Mouse (Mus musculus) midbrain, embryonic 16.5 days (tissue): ENCODE measurements at regions not wholly inside any gene's neighbourhood (a gene's known extent, or its start where the extent isn't known, plus 50 kb on each side); places are given as distances from the start of the nearest gene placed in this dataset.
A peak's percentile ranks its signal among the peaks of the same experiment; 100 is the strongest.

Experiments used
- ATAC-seq: fragments of 200-750 bp; cut with Nextera tagmentation; 2 replicates; pipeline ENCODE4 v1.8.0; 2017; ENCODE audit warnings: moderate TSS enrichment
- H3K27ac ChIP-seq: fragments of 300-500 bp; sonication (generic); 2 replicates; pipeline ENCODE4 v1.5.1; 2014; ENCODE audit warnings: mild to moderate bottlenecking, low read length, mixed read lengths
- H3K27me3 ChIP-seq: fragments of 300-500 bp; sonication (generic); 2 replicates; pipeline ENCODE4 v1.6.1; 2014; ENCODE audit warnings: low read depth, low read length, mixed read lengths; ENCODE audit not compliant: control insufficient read depth, insufficient read depth
- H3K36me3 ChIP-seq: fragments of 300-500 bp; sonication (generic); 2 replicates; pipeline ENCODE4 v1.6.1; 2014; ENCODE audit warnings: mild to moderate bottlenecking, low read length, moderate library complexity, mixed read lengths; ENCODE audit not compliant: control insufficient read depth, insufficient read depth
- H3K4me1 ChIP-seq: fragments of 300-500 bp; sonication (generic); 2 replicates; pipeline ENCODE4 v1.6.1; 2014; ENCODE audit warnings: mild to moderate bottlenecking, low read length, mixed read lengths; ENCODE audit not compliant: control insufficient read depth, insufficient read depth
- H3K4me2 ChIP-seq: fragments of 300-500 bp; sonication (generic); 2 replicates; pipeline ENCODE4 v1.6.1; 2014; ENCODE audit warnings: mild to moderate bottlenecking, low read length, mixed read lengths
- H3K4me3 ChIP-seq: fragments of 300-500 bp; sonication (generic); 2 replicates; pipeline ENCODE4 v1.5.1; 2014; ENCODE audit warnings: low read depth, mild to moderate bottlenecking, low read length, moderate library complexity, mixed read lengths
- H3K9ac ChIP-seq: fragments of 300-500 bp; sonication (generic); 2 replicates; pipeline ENCODE4 v1.6.1; 2014; ENCODE audit warnings: low read depth, low read length, mixed read lengths
- H3K9me3 ChIP-seq: fragments of 300-500 bp; sonication (generic); replicated peaks from 2 replicates; pipeline ENCODE4 v1.6.1; 2014; ENCODE audit warnings: mild to moderate bottlenecking, low read length, mixed read lengths; ENCODE audit not compliant: control insufficient read depth, poor library complexity, severe bottlenecking
- WGBS: fragments of 180-500 bp; shearing (Covaris S2); extraction: QIAGEN DNeasy Blood & Tissue Kit; methylation state at CpG from one replicate; pipeline ENCODE4 v1.1.7; 2014; 5-methylcytosine and 5-hydroxymethylcytosine counted together

DNA sequence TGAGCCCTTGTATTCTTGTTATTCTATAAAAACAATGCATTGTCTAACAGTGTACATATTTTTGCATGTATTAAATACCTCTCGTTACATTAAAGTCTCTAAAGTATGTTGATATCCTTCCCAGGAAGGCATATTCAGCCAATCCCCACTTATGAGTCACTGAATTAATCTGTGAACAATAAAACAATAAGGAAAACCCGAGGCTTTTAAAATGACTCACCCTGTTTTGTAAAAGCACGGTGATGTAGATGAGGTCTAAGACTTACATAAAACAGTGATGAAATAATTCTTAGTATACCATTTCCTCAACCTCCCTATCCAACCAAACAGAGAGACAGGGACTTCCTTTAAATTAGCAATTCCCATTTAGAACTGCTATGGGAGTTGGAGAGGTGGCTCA is 95.8 kb downstream of the Asb7 start:
- no peak overlapping the region for H3K4me3 ChIP-seq
- no peaks in the 10 kb centered on the region for H3K9me3 ChIP-seq
- no peaks in the 10 kb centered on the region for H3K36me3 ChIP-seq
- no peaks in the 10 kb centered on the region for H3K27me3 ChIP-seq
- no peak overlapping the region for H3K9ac ChIP-seq
- H3K4me1 ChIP-seq, result no peaks in the 10 kb centered on the region
- no peak overlapping the region for H3K27ac ChIP-seq
- ATAC-seq, result no peak
- H3K4me2 ChIP-seq, result no peak overlapping the region
- whole genome bisulfite sequencing, result 79% methylated on average over 3 of the region's 3 CpGs

DNA sequence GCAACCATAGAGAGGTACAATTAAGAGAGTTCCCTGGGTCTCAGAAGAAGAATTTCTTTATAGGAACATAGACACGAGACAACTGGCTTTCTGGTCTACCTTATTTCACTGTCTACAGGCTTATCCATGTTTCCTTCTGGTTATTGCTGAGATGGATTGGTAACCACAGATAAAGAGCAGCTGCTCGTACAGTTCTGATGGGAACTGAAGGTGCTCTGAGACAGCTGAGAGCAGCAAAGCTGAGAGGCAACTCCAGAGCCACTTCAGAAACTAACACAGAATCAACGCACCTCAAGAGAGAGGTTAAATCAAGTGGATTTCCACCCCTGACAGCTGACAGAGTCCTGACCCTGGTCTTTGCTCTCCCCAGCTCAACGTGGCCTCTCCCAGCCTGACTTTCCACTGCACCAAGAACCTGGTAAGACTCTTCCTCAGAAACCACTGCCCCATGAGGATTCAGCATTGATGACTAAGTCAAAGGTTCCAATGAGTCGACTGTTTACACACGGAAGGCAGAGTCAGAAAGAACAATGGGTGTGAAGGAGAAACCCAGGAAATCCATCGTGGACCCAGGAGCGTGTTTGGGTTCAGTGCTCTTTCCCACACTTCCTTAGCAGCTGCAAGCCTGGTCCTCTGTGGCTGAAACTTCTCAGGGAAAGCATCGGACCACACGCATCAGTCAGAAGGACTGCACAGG is 97.7 kb downstream of the Asb7 start:
- Histone ChIP-seq H3K4me2 (no peak overlapping the region), H3K9me3 (no peaks in the 10 kb centered on the region), H3K9ac (no peak overlapping the region), H3K27me3 (no peaks in the 10 kb centered on the region), H3K4me3 (no peak overlapping the region), H3K27ac (no peak overlapping the region), H3K4me1 (no peaks in the 10 kb centered on the region), H3K36me3 (no peaks in the 10 kb centered on the region)
- 88% methylated on average over 10 of the region's 10 CpGs for WGBS
- no peak for ATAC-seq

DNA sequence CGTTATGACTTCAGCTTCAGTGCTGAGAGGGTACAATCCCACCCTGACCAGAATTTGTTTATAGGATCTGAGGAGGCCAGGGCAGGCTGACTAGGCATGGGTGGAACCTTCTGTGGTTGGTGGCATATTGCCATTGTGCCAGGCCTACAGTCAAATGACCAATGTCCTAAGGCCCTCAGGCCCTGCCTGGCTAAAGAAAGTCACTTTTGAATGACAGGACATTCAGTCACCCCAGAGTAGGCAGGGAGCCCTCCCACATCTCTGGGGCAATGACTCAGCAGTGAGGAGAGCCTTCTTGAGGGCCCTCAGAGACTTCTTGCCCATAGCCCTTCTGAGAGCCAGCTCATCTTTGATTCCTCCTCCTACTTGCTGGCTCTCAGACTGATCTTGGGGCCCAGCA is 102.9 kb downstream of the Asb7 start:
- Histone ChIP-seq H3K27ac (no peak overlapping the region), H3K4me3 (no peak overlapping the region), H3K9ac (no peak overlapping the region), H3K36me3 (no peaks in the 10 kb centered on the region), H3K27me3 (no peaks in the 10 kb centered on the region), H3K9me3 (no peaks in the 10 kb centered on the region), H3K4me2 (no peak overlapping the region), H3K4me1 (no peaks in the 10 kb centered on the region)
- no peak for ATAC-seq
- 83% methylated on average over 1 of the region's 1 CpGs for WGBS

DNA sequence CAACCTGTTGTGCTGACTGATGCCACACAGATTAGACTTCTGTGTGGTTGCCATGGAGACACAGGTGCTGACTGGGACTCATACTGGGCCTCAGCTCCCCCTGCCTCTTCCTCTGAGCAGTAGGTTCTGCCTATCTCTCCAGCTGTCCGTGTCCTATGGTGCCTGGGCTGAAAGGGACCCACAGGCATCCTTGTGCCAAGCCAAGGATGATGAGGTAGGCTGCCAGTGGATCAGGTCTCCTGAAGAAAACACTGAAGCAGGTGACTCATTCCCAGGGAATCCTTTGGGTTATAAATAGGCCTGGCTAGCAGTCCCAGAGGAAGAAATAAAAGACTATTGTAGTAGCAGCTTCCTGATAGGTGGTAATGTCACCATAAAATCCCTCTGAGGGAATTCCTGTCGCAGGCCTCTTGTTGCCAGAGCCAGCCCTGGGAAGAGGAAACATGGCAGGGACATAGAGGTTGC is 108.7 kb downstream of the Asb7 start:
- 0 out of 2 replicates have a peak, but pooled peaks cover 2% of the 10 kb centered on the region for H3K4me1 ChIP-seq
- H3K36me3 ChIP-seq, result no peaks in the 10 kb centered on the region
- WGBS, result 57% methylated on average over 2 of the region's 2 CpGs
- H3K9ac ChIP-seq, result no peak overlapping the region
- H3K27ac ChIP-seq, result 0 out of 2 replicates have a peak overlapping the region, but pooled peaks have one; percentile 23
- ATAC-seq, result 0 out of 2 replicates have a peak, but pooled peaks have one; percentile 36
- no peak overlapping the region for H3K4me3 ChIP-seq
- no peaks in the 10 kb centered on the region for H3K27me3 ChIP-seq
- H3K4me2 ChIP-seq, result no peak overlapping the region
- no peaks in the 10 kb centered on the region for H3K9me3 ChIP-seq

DNA sequence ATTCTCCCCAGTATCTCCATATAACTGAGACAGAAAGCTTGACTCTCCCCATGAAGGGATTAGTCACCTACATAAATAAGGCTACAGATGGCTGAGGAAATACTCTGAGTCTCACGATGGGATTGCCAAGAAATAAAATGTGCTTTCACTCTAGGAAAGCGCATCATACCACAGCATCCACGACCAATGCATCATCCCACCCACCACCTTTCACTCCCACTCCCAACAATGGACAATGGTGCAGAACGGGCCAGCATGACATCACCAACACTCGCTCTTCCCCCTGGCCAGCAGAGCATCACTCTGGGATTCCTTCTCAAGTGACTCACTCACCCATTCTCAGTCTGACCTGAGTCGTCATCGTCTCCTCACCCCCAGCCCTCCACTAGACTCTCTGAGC is 113.1 kb downstream of the Asb7 start:
- Histone ChIP-seq H3K4me1 (0 out of 2 replicates have a peak, but pooled peaks cover 2% of the 10 kb centered on the region), H3K4me3 (no peak overlapping the region), H3K4me2 (no peak overlapping the region), H3K27me3 (no peaks in the 10 kb centered on the region), H3K27ac (no peak overlapping the region), H3K9me3 (no peaks in the 10 kb centered on the region), H3K9ac (no peak overlapping the region), H3K36me3 (no peaks in the 10 kb centered on the region)
- WGBS, result 90% methylated on average over 7 of the region's 7 CpGs
- no peak for ATAC-seq

DNA sequence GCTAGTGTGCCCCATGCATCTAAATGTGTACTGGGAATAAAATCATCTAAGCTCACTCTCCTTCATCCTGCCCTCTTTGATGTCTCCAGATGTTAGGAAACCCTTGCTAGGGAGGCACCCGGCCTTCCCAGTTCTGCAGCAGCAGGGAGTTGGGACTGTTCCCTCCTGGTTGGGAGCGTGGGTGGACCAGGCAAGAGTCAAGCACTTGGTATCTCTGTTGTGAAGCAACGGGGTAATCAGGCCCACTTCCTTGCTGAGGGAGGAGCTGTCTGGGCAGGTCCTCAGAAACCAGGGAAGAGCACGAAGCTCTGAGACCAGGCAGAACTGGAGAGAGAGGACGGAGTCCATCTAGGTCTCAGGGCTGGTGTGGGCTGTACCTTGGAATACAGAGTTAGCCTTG is 117.9 kb downstream of the Asb7 start:
- Histone ChIP-seq H3K4me1 (no peaks in the 10 kb centered on the region), H3K9ac (no peak overlapping the region), H3K36me3 (no peaks in the 10 kb centered on the region), H3K9me3 (no peaks in the 10 kb centered on the region), H3K27ac (no peak overlapping the region), H3K4me3 (no peak overlapping the region), H3K27me3 (no peaks in the 10 kb centered on the region), H3K4me2 (no peak overlapping the region)
- 81% methylated on average over 5 of the region's 5 CpGs for WGBS
- ATAC-seq, result no peak

DNA sequence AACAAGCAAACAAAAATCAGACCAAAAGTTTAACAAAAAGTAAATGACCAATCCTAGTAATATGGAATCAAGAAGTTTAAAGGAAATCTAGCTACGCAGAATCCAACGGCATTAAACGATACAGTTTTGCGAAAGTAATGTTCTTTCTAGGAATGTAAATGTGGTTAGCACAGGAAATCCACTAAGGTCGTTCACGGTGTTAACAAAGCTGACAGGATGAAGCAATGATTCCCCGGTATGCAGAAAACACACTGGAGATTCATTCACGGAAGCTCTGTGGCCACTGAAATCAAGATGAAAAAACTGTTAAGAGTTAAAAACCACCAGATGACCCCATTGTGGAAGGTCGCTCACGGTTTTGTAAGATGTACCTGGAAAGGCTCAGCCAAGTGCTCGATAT is 120.4 kb upstream of the Aldh1a3 start:
- H3K27me3 ChIP-seq, result no peaks in the 10 kb centered on the region
- no peak overlapping the region for H3K4me2 ChIP-seq
- 90% methylated on average over 11 of the region's 11 CpGs for WGBS
- no peak overlapping the region for H3K4me3 ChIP-seq
- ATAC-seq, result no peak
- H3K9me3 ChIP-seq, result no peaks in the 10 kb centered on the region
- H3K4me1 ChIP-seq, result no peaks in the 10 kb centered on the region
- no peaks in the 10 kb centered on the region for H3K36me3 ChIP-seq
- no peak overlapping the region for H3K27ac ChIP-seq
- no peak overlapping the region for H3K9ac ChIP-seq

DNA sequence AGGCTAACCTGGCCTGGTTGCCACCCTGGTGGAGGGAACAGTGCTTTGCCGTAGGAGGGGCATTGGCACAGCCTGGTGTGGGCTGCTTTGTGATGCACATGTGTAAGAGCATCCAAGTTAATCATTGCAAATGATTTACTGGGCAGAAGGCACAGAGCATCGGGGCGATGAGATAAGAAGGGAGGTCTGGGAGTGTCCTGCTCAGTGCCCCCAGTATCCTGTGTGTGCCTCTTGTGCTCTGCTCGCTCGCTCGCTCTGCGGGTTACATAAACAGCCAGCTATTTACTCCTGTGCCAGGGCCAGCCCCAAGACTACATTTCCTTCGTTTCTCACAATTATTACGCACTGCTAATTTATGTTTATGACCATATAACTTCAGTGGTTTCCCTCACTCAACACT is 117.9 kb upstream of the Aldh1a3 start:
- no peak overlapping the region for H3K9ac ChIP-seq
- no peak overlapping the region for H3K4me2 ChIP-seq
- no peak for ATAC-seq
- no peaks in the 10 kb centered on the region for H3K36me3 ChIP-seq
- no peak overlapping the region for H3K4me3 ChIP-seq
- 91% methylated on average over 9 of the region's 9 CpGs for WGBS
- H3K27me3 ChIP-seq, result no peaks in the 10 kb centered on the region
- no peak overlapping the region for H3K27ac ChIP-seq
- no peaks in the 10 kb centered on the region for H3K9me3 ChIP-seq
- H3K4me1 ChIP-seq, result no peaks in the 10 kb centered on the region

DNA sequence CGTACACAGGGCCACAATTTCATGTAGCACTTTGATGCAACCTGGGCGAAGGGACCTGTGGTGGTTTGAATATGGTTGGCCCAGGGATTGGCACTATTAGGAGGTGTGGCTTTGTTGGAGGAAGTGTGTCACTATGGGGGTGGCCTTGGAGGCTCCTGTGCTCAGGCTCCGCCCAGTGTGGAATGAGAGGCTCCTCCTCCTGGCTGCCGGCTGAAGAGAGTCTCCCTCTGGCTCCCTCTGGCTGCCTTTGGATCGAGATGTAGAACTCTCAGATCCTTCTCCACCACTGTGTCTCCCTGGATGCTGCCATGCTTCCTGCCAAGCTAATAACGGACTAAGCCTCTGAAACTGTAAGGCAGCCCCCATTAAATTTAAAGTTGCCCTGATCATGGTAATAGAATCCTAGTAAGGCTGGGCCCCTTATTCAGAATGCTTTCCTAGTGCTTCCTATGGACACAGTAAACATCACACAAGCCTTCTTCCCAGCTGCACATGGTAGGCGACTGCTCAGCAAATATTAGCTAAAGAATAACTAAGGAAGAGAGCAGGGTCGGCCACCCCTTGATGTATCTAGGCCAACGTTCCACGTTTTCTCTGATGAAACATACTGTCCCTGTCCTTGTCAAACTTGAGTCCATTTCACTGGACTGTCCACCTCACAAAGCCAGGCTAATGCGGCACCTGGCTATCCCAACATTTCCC is 117.2 kb upstream of the Aldh1a3 start:
- H3K4me1 ChIP-seq, result no peaks in the 10 kb centered on the region
- no peak overlapping the region for H3K4me3 ChIP-seq
- no peaks in the 10 kb centered on the region for H3K27me3 ChIP-seq
- H3K36me3 ChIP-seq, result no peaks in the 10 kb centered on the region
- WGBS, result 87% methylated on average over 11 of the region's 11 CpGs
- no peaks in the 10 kb centered on the region for H3K9me3 ChIP-seq
- H3K27ac ChIP-seq, result no peak overlapping the region
- H3K9ac ChIP-seq, result no peak overlapping the region
- ATAC-seq, result no peak
- H3K4me2 ChIP-seq, result no peak overlapping the region
